Mouse (Mus musculus) liver, postnatal 0 days (tissue): Measurements from ENCODE around the gene Tpsb2.

Source experiments
- CTCF ChIP-seq: sonication (generic); IDR thresholded peaks from 2 replicates; pipeline ENCODE4 v1.5.1; 2016; ENCODE audit warnings: antibody characterized with exemption, low read depth
- EP300 ChIP-seq: IDR thresholded peaks from 2 replicates; pipeline ENCODE4 v1.6.1; 2016; ENCODE audit warnings: antibody characterized with exemption, low read depth, mild to moderate bottlenecking

GRCm38 (mm10) chr17:25366005-25366404 lies at the start of gene Tpsb2:
- TF ChIP-seq CTCF (no peak), EP300 (no peak)
